Mouse (Mus musculus): Measurements from ENCODE around the gene Cnbp. TPM values are rescaled to one million over a fixed set of nuclear protein-coding genes. Genes with fewer than 3 reads are reported as not detected.

Cnbp gene
- polyA plus RNA-seq, 1 experiment from 2014 or later, result 1,473 TPM

DNA sequence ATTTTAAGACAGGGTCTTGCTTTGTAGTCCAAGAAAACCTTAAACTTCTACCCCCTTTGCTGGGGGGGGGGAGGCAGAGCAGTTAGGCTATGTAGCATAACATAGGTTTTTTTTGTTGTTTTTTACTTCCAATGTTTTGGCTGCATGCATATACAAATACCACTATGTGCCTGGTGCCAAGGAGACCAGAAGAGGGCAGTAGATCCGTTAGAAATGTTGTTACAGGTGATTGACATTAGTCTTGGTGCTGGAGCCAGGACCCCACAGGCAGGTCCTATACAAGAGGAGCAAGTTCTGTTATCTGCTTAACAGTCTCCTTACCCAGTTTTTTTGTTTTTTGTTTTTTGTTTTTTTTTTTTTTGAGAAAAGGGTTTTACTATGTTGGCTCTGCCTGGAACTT lies 8.7 kb downstream of the Cnbp start:
- DNase-seq (ENCODE audit: extremely low spot score, low spot score), result no peak
- WGBS, result 11% methylated on average over 1 of the region's 1 CpGs
- Histone ChIP-seq H3K4me1 (peaks cover 22% of the 10 kb centered on the region), H3K4me3 (no peak overlapping the region), H3K27me3 (ENCODE audit: poor library complexity, severe bottlenecking) (no peaks in the 10 kb centered on the region), H3K27ac (no peak overlapping the region), H3K9me3 (no peaks in the 10 kb centered on the region), H3K36me3 (replicated peaks) (peaks cover 58% of the 10 kb centered on the region)

- Histone ChIP-seq H3K4me3 (no peak overlapping the region), H3K27me3 (ENCODE audit: poor library complexity, severe bottlenecking) (no peaks in the 10 kb centered on the region), H3K27ac (no peak overlapping the region), H3K36me3 (replicated peaks) (peaks cover 56% of the 10 kb centered on the region), H3K9me3 (no peaks in the 10 kb centered on the region), H3K4me1 (peaks cover 23% of the 10 kb centered on the region)
- WGBS, result 87% methylated on average over 8 of the region's 8 CpGs
- DNase-seq (ENCODE audit: extremely low spot score, low spot score), result no peak
Measured at GRCm38 (mm10) chr6:87841635-87842034, 9.3 kb downstream of the Cnbp start.

GRCm38 (mm10) chr6:87839797-87840341 lies 11.0 kb downstream of the Cnbp start:
- Histone ChIP-seq H3K27me3 (ENCODE audit: poor library complexity, severe bottlenecking) (no peaks in the 10 kb centered on the region), H3K9me3 (no peaks in the 10 kb centered on the region), H3K36me3 (replicated peaks) (peaks cover 56% of the 10 kb centered on the region), H3K27ac (no peak overlapping the region), H3K4me1 (peaks cover 23% of the 10 kb centered on the region), H3K4me3 (peak overlapping the region; percentile 68; the same call in 1 of the 2 replicates)
- 69% methylated on average over 11 of the region's 11 CpGs for WGBS
- no peak for DNase-seq (ENCODE audit: extremely low spot score, low spot score)

GRCm38 (mm10) chr6:87838551-87839197 lies 12.2 kb downstream of the Cnbp start, which contains the start of gene Isy1:
Isy1 (minus strand) TSS chr6:87838798.
- WGBS, result under 1% methylated on average over 46 of the region's 46 CpGs
- peaks cover 23% of the 10 kb centered on the region for H3K4me1 ChIP-seq
- DNase-seq (ENCODE audit: extremely low spot score, low spot score), result peak; percentile 95
- no peaks in the 10 kb centered on the region for H3K9me3 ChIP-seq
- no peaks in the 10 kb centered on the region for H3K27me3 ChIP-seq (ENCODE audit: poor library complexity, severe bottlenecking)
- peaks cover 56% of the 10 kb centered on the region for H3K36me3 ChIP-seq (replicated peaks)
- peak within 1 kb of the TSS; percentile 68 for H3K4me3 ChIP-seq
- H3K27ac ChIP-seq, result peak within 1 kb of the TSS; percentile 90

DNA sequence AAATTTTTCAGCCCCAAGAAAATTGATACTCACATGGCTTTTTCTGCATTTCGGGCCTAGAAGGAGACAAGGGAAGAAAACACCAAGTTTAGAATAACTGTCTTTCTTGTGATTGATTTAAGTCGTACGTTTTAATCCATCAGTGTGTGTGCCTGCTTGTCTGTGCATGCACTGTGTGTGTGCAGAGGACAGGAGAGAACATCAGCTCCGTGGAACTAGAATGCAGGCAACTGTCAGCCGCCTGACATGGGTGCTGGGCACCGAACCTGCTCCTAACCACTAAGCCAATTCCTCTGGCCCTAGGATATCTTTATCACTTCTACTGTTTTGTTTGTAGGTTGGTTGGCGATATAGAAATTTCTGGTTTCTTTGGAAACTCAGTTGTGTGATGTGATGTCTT lies 15.2 kb downstream of the Cnbp start, which contains the start of gene Gm45140:
Gene Gm45140 (minus strand): TSS at position 101 of the 400 bp plus-strand sequence.
- peaks cover 61% of the 10 kb centered on the region for H3K36me3 ChIP-seq (replicated peaks)

DNA sequence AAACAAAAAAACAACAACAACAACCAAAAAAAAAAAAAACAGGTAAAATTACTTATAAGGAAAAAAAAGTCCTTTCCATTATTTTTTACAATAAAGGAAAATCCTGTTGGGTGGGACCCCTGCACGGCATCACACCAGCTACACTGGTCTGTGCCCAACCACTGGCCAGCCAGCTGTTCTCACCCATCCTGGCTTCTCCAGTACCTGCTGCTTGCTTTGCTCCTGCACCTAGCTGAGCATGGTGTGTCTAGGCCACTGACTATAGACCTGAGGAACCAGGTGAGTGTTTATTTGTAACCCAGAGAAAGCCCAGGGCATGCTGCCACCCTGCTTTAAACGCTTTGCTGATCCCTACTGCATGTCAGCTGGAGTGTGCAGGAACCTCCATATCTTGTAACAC lies 30.5 kb downstream of the Cnbp start:
- Histone ChIP-seq H3K4me1 (no peaks in the 10 kb centered on the region), H3K36me3 (replicated peaks) (peaks cover 99% of the 10 kb centered on the region), H3K9me3 (no peaks in the 10 kb centered on the region), H3K27me3 (ENCODE audit: poor library complexity, severe bottlenecking) (no peaks in the 10 kb centered on the region), H3K27ac (no peak overlapping the region), H3K4me3 (no peak overlapping the region)
- DNase-seq (ENCODE audit: extremely low spot score, low spot score), result no peak
- WGBS, result 93% methylated on average over 2 of the region's 2 CpGs

More for the DNA sequence above, 15.2 kb downstream of the Cnbp start, which contains the start of gene Gm45140:
- no peaks in the 10 kb centered on the region for H3K9me3 ChIP-seq
- no peak for DNase-seq (ENCODE audit: extremely low spot score, low spot score)
- H3K4me3 ChIP-seq, result no peak within 1 kb of the TSS
- 96% methylated on average over 7 of the region's 7 CpGs for WGBS
- peaks cover 23% of the 10 kb centered on the region for H3K4me1 ChIP-seq
- H3K27ac ChIP-seq, result no peak within 1 kb of the TSS
- H3K27me3 ChIP-seq (ENCODE audit: poor library complexity, severe bottlenecking), result no peaks in the 10 kb centered on the region

DNA sequence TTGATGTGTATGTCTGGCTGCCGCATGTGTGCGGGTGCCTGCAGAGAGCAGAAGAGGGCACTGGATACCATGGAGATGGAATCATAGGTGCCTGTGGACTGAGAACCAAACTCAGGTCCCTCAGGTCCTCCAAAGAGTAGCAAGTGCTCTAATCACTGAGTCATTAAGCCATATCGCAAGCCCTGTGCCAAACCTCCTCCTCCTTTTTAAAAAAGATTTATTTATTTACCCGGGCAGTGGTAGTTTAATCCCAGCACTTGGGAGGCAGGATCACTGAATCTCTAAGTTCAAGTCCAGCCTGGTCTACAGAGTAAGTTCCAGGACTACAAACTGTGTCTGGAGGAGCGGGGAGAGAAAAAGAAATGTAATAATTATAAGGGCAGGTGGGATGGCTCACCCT lies 36.4 kb downstream of the Cnbp start:
- no peak overlapping the region for H3K27ac ChIP-seq
- no peaks in the 10 kb centered on the region for H3K9me3 ChIP-seq
- no peak for DNase-seq (ENCODE audit: extremely low spot score, low spot score)
- peaks cover 29% of the 10 kb centered on the region for H3K4me1 ChIP-seq
- peaks cover 65% of the 10 kb centered on the region for H3K36me3 ChIP-seq (replicated peaks)
- WGBS, result 94% methylated on average over 5 of the region's 5 CpGs
- H3K27me3 ChIP-seq (ENCODE audit: poor library complexity, severe bottlenecking), result peaks cover 17% of the 10 kb centered on the region
- no peak overlapping the region for H3K4me3 ChIP-seq

- peaks cover 48% of the 10 kb centered on the region for H3K36me3 ChIP-seq (replicated peaks)
- peaks cover 18% of the 10 kb centered on the region for H3K27me3 ChIP-seq (ENCODE audit: poor library complexity, severe bottlenecking)
- peaks cover 29% of the 10 kb centered on the region for H3K4me1 ChIP-seq
- no peak overlapping the region for H3K27ac ChIP-seq
- H3K4me3 ChIP-seq, result peak overlapping the region; percentile 76
- H3K9me3 ChIP-seq, result no peaks in the 10 kb centered on the region
- 90% methylated on average over 1 of the region's 1 CpGs for WGBS
- no peak for DNase-seq (ENCODE audit: extremely low spot score, low spot score)
Measured at GRCm38 (mm10) chr6:87812656-87813055, 38.2 kb downstream of the Cnbp start.

- WGBS, result under 1% methylated on average over 56 of the region's 56 CpGs
- H3K36me3 ChIP-seq (replicated peaks), result peaks cover 40% of the 10 kb centered on the region
- H3K27me3 ChIP-seq (ENCODE audit: poor library complexity, severe bottlenecking), result peaks cover 18% of the 10 kb centered on the region
- no peaks in the 10 kb centered on the region for H3K9me3 ChIP-seq
- peak; percentile 88 for DNase-seq (ENCODE audit: extremely low spot score, low spot score)
- peaks cover 32% of the 10 kb centered on the region for H3K4me1 ChIP-seq
- H3K27ac ChIP-seq, result peak within 1 kb of the TSS; percentile 86
- peak within 1 kb of the TSS; percentile 76 for H3K4me3 ChIP-seq
Measured at GRCm38 (mm10) chr6:87811675-87812338, 39.1 kb downstream of the Cnbp start, which contains the start of gene Rab43. Rab43 (minus strand) TSS chr6:87812164.

DNA sequence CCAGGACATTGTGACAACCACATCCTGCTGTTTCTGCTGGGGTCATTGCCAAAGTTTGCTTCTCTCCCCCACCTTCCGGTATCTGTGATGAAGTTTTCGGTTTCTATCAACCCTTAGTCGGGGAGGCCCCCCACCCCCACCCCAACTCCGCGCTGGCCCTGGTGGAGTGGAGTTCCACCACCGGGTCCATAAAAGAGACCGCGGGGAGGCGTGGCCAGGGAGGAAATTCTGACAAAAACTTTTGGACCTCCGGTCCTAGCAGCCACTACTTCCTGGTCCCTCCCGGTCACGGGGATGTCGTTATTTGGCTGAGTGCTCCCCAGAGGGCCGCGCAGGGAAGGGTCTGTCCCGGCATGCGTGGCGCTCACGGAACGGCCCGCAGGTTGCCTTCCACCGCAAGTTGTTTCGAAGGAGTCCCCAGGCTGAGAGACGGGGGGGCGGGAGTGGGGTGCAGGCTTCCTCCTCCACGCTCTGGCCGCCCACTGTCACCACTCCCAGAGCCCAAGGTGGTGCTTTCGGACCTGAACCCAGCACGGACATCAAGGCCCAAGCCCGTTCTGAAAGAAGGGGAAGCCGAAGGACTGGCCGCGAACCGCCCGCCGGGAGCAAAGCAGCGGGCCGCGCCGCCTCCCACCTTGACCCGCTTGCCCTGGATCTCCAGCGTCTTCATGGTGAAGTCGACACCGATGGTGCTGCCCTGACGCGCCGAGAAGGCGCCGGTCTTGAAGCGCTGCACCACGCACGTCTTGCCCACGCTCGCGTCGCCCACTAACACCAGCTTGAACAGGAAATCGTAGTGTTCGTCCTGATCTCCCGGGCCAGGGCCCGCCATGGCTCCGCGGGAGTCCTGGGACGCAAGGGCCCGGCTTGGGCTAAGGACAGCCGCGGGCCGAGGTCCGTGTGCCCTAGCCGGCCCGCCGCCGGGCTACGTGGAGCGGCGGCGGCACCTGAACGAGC lies 39.9 kb downstream of the Cnbp start:
- DNase-seq (ENCODE audit: extremely low spot score, low spot score), result peak; percentile 61
- WGBS, result 1% methylated on average over 77 of the region's 77 CpGs
- Histone ChIP-seq H3K4me3 (peak overlapping the region; percentile 76), H3K27ac (peak overlapping the region; percentile 86), H3K9me3 (no peaks in the 10 kb centered on the region), H3K27me3 (ENCODE audit: poor library complexity, severe bottlenecking) (peaks cover 18% of the 10 kb centered on the region), H3K4me1 (peaks cover 32% of the 10 kb centered on the region), H3K36me3 (replicated peaks) (peaks cover 31% of the 10 kb centered on the region)

- H3K9me3 ChIP-seq, result no peaks in the 10 kb centered on the region
- DNase-seq (ENCODE audit: extremely low spot score, low spot score), result no peak
- peaks cover 32% of the 10 kb centered on the region for H3K4me1 ChIP-seq
- WGBS, result 51% methylated on average over 6 of the region's 6 CpGs
- H3K36me3 ChIP-seq (replicated peaks), result peaks cover 25% of the 10 kb centered on the region
- peaks cover 18% of the 10 kb centered on the region for H3K27me3 ChIP-seq (ENCODE audit: poor library complexity, severe bottlenecking)
- H3K27ac ChIP-seq, result no peak overlapping the region
- H3K4me3 ChIP-seq, result peak overlapping the region; percentile 76
Measured at GRCm38 (mm10) chr6:87810311-87810710, 40.6 kb downstream of the Cnbp start.

GRCm38 (mm10) chr6:87809651-87810161 lies 41.2 kb downstream of the Cnbp start:
- DNase-seq (ENCODE audit: extremely low spot score, low spot score), result no peak
- Histone ChIP-seq H3K9me3 (no peaks in the 10 kb centered on the region), H3K4me1 (peaks cover 32% of the 10 kb centered on the region), H3K27me3 (ENCODE audit: poor library complexity, severe bottlenecking) (peaks cover 18% of the 10 kb centered on the region), H3K4me3 (no peak overlapping the region), H3K27ac (no peak overlapping the region), H3K36me3 (replicated peaks) (peaks cover 19% of the 10 kb centered on the region)
- 93% methylated on average over 6 of the region's 6 CpGs for WGBS

All from forebrain, embryonic 10.5 days (tissue).